Mouse (Mus musculus) T-helper 1 cell (primary cell): ENCODE data around the gene Filip1l.

ENCODE experiments used
- in situ Hi-C: fragments of 300-600 bp; cut with MboI, MseI; formaldehyde crosslinking; loops from one replicate; pipeline ENCODE4 v1.15.1; 2025; ENCODE audit warnings: high pct_unique_total_duplicates

Gene Filip1l

DNA sequence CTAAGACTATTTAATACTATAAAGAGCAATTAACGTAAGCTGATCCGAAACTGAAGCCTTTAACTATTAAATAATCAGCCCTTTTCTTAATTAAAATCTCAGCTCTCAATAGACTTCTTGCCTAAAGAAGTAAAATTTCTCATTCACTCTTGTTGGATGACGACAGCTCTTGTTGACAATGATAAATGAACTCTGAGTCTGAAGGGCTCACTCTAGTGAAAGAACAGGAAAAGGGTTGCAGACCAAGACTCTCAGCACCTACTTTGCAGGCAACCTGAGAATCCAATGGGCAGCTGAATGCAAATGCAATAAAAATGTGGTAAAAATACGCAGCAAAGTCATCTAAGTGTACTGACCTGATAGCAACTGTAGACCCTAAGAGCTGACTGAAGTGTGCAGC lies 172.6 kb downstream of the Filip1l start:
- in situ Hi-C loops, result no loop called here

DNA sequence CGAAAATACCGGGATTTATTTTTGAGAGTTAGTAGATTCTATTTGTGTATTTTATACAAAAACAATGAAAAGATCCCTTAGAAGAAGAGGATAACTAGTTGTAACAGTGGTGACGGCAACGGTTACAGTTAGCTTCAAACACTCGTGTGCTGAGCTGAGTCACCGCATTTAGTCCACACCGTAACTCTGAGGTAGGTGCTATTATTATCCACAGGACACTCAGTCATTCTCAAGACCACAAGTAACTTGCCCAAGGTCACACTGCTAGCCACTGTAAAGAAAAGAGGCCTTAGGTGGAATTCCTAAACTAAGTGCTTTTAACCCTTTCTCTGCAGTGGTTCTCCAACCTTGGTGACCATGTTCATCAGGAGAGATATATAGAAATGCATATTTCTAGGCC lies 174.0 kb downstream of the Filip1l start:
- in situ Hi-C loops, result no loop called here

DNA sequence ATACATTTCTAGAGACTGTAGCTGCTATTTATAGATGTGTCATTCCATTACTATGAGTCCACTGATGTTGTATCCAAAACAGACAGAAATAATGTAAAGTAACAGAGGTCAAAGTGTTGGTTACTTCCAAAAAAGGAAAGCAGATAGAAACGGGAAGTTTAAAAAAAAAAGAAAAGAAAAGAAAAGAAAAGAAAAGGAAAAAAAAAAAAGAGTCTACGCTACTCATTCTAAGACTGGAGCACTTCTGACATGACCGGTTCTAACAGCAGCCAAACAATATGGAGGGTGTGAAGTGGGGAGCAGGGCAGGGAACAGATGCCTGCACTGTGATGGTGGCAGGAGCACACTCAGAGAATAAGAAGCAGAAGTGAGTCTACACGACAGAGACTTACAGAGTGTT lies 175.6 kb downstream of the Filip1l start:
- in situ Hi-C loops, result no loop called here

DNA sequence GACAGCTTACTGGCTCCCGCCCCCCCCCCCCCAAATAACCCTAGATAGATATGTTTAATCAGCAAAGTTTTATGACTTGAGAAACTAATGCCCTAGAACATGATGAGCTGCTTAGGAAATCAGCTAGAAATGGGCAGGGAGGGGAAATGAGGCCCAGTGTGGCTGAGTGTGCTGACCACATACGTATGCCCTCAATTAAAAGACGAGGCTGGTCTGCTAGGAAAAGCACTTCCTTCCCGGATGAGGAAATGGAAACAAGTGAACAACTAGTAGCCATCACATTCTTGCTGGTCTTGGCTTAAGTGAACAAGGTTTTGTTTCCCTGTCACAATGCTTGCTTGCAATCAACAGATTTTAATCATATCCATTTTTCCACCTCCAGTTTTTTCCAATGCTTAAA lies 177.7 kb downstream of the Filip1l start:
- in situ Hi-C loops, result no loop called here

DNA sequence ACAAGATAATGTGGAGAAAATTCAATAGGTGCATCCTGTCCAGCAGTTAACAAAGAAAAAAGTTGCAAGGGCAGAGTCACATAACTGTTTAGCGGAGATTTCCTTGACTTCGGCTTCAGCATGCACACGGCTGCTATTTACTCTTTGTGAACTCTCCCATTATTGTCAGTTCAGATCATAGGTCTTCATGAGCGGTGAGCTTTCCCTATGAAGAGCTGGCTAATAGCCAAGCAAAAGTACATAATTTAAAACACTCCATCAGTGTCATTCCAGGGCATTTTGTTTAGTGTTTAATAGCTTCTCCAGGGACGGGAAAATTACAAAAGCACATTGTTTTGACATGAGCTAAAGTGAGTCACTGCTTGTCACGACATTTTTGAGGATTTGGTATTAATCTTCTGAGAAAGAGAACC lies 179.2 kb downstream of the Filip1l start:
- in situ Hi-C loops, result no loop called here

DNA sequence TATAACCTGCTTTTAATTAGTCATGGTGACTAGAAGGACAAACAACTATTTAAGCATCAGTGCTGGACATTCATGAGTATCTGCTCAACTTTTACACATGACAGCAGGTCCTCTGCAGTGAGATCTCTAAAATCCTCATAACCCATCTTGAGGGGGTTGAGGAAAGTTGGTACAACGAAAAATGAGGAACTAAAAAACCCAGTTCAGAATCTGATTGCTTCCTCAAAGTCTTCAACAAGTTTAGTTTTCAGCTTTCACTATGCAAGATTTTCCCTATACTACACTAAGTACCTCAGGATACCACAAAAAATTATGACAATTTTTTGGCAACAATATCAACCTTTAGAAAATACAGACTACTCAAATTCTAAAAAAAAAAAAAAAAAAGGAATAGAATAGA lies 181.5 kb downstream of the Filip1l start:
- in situ Hi-C loops, result no loop called here

DNA sequence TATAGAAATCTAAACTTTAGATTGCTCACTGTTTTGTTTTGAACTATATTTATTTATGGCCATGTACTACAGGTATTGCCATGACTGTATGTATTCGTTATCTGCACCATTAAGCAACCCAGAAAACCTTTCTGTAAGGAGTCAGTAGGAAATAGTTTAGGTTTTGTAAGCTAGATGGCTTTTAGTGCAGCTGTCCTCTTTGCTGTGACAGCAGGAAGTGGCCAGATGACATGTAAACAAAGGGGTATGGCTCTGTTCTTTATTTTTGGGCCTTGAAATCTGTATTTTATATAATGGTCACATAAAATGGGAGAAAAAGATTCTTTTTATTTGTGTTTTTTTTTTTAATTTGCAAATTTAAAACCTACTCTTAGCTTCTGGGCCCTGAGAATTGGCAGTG lies 181.9 kb downstream of the Filip1l start:
- in situ Hi-C loops, result no loop called here

DNA sequence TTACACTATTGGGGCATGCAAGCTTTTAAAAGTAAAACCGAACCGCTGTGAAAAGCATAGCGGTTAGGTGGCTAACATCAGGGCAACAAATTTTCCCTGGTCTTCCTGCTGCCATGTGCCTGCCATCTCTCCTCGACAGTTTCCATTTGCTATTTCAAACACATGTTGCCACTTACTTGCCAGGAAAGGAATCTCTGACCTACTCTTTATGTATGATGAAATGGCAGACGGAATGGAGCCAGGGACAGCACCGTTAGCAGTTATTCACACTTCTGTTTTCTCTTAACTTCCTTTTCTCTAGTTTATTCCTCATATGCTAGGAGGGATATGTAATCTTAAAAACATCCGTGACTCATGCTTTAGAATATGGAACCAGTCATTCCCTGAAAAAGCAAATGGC lies 183.6 kb downstream of the Filip1l start:
- in situ Hi-C loops, result no loop called here

DNA sequence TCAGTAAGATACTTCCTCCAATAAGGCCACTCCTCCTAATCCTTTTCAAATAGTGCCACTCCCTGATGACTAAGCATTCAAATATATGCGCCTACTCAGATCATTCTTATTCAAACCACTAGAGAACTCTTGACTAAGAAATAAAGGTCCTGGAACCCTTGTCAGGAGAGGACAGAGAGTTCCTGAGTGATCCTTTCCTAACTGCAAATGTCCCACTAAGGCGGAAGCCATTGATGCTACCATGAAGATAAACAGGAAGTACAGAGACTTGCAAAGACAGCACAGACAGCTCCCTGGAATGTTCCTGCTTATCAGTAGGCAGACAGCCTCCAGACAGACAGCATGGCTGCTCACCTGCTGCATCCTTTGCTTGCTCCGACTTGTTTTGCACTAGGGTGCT lies 190.3 kb downstream of the Filip1l start:
- in situ Hi-C loops, result no loop called here

DNA sequence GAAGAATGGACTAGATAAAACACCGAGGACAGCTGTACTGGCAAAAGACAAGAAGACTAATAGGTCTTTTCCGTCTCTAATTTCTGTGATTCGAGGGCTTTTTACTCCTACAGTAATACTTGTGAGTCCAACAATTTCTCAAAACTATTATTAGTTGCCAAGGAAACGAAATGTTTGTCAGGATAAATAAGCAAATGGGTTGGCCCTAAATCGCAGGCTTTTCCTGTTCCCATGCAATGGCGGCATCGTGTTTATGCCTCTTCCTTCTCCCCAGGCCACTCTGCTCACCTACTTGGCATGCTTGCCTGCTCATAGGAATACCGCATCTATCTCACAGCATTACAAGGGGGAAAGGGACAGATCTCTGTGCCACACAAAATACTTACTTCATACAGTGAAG lies 191.5 kb downstream of the Filip1l start:
- in situ Hi-C loops, result no loop called here

DNA sequence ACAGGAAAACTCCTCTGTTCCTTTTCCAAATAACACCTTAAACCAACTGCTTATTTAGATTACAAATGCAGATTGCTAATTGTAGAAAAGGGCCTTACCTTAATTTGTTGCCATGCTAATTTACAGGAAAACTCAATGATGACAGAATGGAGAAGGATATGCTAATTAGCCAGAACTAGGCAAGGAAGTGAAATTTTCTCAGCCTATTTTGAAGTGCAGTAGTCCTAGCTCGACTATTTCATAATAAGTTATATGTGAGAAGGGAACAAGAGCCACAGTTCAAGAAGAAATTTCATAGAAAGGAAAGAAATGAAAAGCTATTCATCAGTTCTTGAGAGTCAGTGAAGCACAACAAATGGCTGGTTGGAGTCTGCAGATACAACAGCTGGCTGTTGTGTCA lies 193.5 kb downstream of the Filip1l start:
- in situ Hi-C loops, result no loop called here

DNA sequence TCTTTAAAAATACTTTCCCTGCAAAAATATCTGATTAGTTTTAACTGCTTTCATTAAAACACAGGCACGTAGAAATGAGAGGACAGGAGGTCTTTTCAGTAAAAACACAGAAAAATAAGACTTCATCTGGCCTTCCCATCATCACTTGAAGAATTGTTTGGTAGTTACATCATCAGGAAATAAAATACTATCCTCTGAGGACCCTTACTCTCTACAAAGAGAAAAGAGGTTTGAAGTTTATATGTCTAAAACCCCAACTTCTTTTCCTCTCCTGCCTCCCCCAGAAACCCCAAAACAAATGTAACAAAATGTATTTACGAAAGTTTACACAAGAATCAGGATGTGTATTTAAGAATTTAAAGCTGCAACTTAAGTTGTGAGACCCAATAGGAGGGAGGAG lies 195.7 kb downstream of the Filip1l start:
- in situ Hi-C loops, result no loop called here

DNA sequence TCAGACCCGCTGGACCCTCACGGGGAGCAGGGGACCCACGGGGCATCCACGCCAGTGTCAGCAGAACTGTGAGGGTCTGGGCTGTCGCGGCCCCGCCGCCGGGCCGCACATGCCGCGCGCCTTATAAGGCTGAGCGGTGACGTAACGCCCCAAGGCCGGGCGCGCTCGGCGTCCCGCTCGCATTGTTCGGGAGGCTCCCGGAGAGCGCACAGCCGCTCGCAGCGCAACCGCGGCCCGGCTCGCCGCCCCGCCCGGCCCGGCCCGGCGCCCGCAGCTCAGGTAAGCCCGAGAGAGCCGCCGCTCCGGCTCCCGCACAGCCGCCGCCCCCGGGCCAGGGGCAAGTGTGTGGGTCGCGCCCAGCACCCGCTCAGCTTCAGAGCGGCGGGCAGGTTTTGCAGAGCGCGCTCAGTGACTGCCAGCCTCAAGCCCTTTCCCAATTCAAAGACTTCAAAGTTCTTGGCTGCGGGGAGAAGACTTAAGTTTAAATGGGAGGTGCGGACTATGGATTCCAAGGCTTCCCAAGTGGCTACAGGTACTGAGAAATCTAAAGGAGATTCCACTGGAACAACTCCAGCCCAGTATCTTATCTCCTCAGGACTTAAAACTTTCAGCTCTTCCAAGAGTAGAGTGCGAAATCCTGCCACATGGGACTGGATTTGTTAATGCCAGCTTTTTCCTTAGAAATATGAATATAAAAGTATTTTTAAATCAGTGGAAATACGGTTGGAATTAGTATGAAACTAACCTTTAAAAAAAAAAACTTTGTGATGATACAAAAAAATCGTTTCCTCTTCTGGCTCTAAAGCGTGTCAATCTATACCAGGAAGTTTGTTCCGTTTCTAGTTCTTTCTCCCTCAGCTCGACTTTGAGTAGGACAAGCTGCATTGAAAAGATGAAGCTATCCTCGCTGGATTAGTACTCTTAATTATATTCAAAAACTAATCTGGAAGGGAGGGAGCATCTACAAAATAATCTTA lies 196.5 kb downstream of the Filip1l start:
- in situ Hi-C loops, result no loop called here

DNA sequence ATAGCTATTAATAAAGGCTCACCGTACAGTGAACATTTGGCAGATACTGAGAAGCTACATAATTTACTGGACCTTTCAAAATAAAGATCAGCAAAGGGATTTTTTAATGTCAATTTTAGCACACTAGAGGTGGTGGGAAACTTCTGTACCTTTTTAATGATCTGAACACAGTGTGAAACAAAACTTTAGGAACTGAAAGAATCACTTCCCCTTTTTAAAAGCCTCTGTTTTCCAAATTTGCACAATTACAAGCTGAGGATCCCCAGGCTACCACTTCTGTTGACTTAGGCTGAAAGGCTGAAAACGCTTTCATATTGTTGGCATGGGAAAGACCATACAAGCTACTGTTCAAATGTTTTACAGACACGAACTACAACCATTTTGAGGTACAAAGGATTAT lies 197.2 kb downstream of the Filip1l start:
- in situ Hi-C loops, result no loop called here

DNA sequence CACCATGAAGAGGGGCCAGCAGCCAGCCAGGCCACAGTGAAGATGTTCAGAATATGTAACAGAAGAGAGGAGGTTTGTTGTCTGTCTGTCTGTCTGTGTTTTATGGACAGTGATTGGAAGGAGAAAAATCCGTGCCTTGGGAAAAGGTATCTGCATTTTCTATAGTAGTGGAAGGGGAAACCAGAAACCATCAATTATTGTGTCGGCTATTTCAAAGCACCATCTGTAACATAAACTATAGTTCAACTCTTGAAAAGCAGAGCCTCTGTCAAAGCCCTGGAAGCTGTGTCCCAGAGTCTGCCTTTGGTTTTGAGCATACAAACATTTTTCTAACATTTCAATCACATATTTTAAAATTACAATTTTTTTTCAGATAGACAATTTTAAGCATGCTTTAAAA lies 197.9 kb downstream of the Filip1l start:
- in situ Hi-C loops, result no loop called here

DNA sequence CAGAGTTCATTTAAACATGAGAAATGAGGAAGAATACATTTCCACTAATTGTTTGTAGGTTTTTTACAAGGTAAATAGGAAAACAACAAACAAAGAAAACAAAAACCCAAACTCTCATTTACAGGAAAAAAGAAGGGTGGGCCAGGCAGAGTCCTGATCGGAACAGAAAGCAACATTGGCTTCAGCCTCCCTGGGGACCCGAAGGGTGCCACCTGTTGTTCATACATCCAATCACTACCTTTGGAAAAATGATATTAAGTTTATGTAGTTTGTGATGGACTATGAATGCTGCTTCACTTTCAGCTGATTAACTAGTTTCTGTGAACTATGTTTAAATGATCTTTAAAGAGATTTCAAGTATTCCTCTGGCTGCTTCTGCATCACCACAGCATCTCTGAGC lies 198.7 kb downstream of the Filip1l start:
- in situ Hi-C loops, result no loop called here

DNA sequence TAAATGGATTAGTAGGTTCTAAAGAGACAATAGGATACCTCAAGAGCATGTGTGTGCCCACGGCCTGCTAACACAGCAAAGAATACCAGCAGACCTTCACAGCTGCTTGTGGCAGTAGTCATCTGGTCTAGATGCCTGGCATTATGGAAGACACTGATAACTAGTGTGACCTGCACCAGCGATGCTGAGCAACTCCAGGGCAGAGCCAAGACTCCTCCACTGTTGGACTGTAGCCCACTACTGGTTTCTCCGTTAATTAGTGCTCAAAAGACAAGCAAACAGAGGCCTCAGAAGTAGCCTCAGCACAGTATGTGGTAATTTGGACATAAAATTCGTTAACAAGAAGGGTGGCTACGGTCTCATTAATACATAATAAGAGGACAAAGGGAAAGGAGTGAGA lies 199.8 kb downstream of the Filip1l start:
- in situ Hi-C loops, result no loop called here

DNA sequence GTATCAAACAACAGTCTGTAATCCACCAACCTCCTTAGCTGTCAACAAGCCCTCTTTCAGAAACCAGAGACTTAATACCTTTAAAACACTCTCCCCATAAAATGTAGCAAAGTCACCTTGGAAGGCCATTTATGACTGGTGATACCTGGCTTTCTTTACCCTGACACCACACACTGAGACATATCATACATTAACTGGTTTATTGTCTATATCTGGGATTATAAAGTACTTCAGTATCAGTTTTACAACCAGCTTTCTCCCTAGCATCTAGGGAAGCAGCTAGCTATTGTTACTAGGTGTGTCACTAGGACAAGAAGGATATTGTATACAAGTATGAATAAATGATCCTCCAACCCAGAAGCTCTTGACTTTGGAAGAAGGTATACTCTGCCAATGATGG lies 200.3 kb downstream of the Filip1l start:
- in situ Hi-C loops, result no loop called here

DNA sequence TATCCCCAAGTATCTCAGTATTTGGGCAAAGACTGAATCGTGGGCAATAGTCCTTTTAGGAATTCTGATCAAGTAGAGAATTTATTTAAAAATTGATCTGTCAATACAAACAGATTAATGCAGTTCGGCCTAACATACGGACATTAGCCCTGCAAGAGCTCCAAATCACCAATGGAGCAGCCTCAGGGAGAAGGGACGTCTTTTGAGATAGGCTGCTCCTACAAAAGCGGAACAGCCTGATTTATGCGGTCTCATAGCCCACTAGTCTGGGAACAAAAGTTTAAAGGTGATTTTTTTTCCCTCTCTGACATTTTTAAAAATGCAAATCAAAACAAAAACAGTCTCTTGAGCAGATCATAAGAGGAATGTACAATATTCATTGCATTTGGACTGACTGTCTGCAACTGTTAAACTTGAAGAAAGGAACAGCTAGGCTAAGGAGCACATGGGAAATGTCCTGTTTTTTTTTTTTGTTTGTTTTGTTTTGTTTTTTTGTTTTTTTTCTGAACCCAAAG lies 202.1 kb downstream of the Filip1l start:
- in situ Hi-C loops, result no loop called here

DNA sequence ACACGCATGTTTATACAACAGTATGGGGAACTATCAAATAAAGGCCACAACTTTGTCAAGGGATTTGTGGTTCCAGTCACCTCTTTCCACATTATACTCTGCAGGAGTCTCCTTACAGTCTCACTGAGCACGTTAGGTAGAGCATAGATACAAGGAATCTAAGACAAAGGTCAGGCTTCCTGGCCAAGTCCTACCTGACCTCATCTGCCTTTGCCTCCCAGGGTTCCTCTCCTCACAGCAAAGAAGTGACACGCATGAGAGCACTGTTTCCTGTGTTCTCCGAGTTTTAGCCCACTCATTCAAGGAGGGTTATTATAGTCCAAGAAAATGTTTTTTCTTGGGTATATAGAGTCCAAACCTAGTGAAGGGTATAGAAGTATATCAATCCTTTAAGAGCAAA lies 202.8 kb downstream of the Filip1l start:
- in situ Hi-C loops, result no loop called here

DNA sequence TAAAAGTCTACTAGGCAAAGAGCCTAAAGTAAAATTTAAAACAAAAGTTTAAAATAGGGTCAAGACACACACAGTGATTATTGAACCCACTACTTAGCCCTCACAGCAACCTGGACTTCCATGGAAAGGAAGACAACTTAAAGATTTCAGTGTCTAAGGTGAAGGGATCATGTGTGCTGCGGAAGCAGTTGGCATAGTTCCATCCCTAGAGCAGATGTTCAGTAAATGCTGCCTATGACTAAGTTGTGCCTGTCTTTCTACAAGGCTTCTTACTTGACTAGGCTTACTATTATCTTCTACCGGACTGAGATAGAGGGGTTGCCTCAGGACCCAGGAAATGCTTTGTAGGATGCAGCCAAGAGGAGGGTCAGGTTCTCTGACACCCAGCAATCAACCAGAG lies 203.4 kb downstream of the Filip1l start:
- in situ Hi-C loops, result no loop called here

DNA sequence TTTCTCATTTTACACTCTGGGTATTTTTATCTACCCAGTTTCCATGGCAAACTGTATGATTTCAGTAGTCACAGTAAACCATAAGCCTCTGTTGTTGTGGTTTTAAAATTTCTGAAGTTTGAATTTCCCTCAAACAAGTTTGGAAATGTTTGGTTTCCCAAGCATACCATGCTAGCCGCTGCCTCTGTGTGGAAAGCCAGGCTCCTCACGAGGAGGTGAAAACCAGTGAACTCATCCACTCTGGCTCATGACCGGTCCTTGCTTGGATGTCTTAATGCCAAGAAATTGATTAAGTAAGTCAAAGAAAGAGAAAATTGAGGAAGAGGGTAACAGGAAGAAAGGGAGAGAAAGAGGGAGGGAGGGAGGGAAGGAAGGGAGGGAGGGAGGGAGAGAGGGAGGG lies 205.4 kb downstream of the Filip1l start:
- in situ Hi-C loops, result no loop called here

DNA sequence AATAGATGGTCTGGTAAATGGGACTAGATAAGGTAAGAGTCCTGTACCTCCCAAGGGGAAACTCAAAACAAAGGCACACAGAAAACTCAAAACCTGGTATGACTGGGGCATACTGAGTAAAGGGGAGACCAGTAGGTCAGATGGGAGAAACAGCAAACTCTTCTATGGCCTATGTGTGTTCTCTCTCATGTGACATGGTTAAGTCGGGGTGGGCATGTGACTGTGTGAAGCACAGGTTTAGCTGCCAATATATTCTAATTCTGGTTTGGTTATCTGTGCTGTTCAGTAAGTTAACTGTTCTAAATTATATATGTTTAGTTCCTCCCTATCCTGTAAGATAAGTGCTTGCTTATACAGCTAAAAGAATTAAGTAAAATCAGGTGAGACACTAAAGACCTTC lies 207.3 kb downstream of the Filip1l start:
- in situ Hi-C loops, result loop anchor here (5.0 kb wide), 1 partner anchor 48 kb away; no protein-coding TSS in a partner anchor
